ENCODE assay signal across 20 mouse cellular contexts in the genomic region with DNA sequence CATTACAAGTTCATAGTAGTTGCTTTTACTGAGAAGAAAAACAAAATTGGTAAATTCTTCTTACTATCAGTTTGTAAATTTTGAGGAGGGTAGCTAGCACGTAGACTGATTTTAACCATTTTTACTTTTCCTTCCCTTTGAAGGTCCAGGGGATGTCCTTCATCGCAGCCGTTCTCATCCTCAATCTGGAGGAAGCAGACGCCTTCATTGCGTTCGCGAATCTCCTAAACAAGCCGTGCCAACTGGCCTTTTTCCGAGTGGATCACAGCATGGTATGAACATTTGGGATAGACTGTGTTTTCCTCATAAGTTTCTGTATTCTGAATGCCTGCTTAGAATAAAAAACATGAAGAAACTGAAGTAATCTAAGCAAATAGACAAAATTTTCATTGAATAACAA. TPM values are rescaled to one million over a fixed set of nuclear protein-coding genes. Genes with fewer than 3 reads are reported as not detected.
DNase-seq lines count a peak whose midpoint lies in the region; ATAC-seq lines count a peak whose summit lies in the region.
"Had no signal": no experiment of that assay in that cellular context is flagged by ENCODE, and none has a peak within 500 bp of the region (broad histone marks: within the 10 kb centered on the region; RNA-seq: fewer than 3 reads in every experiment).

No protein-coding gene starts in this region.

- no peak overlapping the region for H3K9ac ChIP-seq in liver, embryonic 11.5 days (ENCODE audit: low read depth, low read length)
- H3K9ac ChIP-seq: embryonic facial prominence, embryonic 12.5 days; forebrain, embryonic 15.5 days; heart, embryonic 12.5 days; hindbrain, embryonic 14.5 days; intestine, embryonic 15.5 days had no signal

- H3K9me3 ChIP-seq in liver, embryonic 11.5 days (ENCODE audit: control insufficient read depth, low read length): no peaks in the 10 kb centered on the region
- H3K9me3 ChIP-seq: embryonic facial prominence, embryonic 12.5 days; forebrain, embryonic 15.5 days; G1E; heart, embryonic 12.5 days; hindbrain, embryonic 10.5 days; intestine, embryonic 15.5 days had no signal

- no peak overlapping the region for H3K4me2 ChIP-seq in liver, embryonic 11.5 days
- H3K4me2 ChIP-seq: embryonic facial prominence, embryonic 12.5 days; forebrain, embryonic 15.5 days; heart, embryonic 12.5 days; hindbrain, embryonic 14.5 days; intestine, embryonic 15.5 days had no signal

- no peaks in the 10 kb centered on the region for H3K27me3 ChIP-seq in liver, embryonic 11.5 days (replicated peaks; ENCODE audit: control insufficient read depth, insufficient read depth, low read length)
- H3K27me3 ChIP-seq: embryonic facial prominence, embryonic 12.5 days; forebrain, embryonic 15.5 days; heart, embryonic 12.5 days; intestine, embryonic 15.5 days had no signal

- no peak overlapping the region for H3K27ac ChIP-seq in liver, embryonic 11.5 days (ENCODE audit: low read depth, low read length)
- H3K27ac ChIP-seq: embryonic facial prominence, embryonic 12.5 days; forebrain, embryonic 15.5 days; hindbrain, embryonic 10.5 days; hindbrain, embryonic 14.5 days; intestine, embryonic 15.5 days had no signal

- H3K36me3 ChIP-seq in liver, embryonic 11.5 days (ENCODE audit: control insufficient read depth, insufficient read depth, low read length): no peaks in the 10 kb centered on the region
- H3K36me3 ChIP-seq: intestine, embryonic 15.5 days had no signal

- no peak overlapping the region for H3K4me3 ChIP-seq in liver, embryonic 11.5 days (ENCODE audit: low read depth, low read length)
- H3K4me3 ChIP-seq: embryonic facial prominence, embryonic 12.5 days; forebrain, embryonic 15.5 days; heart, embryonic 12.5 days; hindbrain, embryonic 10.5 days; intestine, embryonic 15.5 days had no signal

- peak; percentile 35 to 41 for DNase-seq in cerebellum, adult 18-20 months
- DNase-seq in cerebellum, postnatal 10 days: peak; percentile 43 to 69
- DNase-seq in cerebellum, postnatal 4 days (ENCODE audit: low spot score in 2 of 2): no peak
- peak; percentile 36 for DNase-seq in right cerebral cortex, postnatal 4 days
- DNase-seq in right cerebral cortex, adult 18-20 months: no peak
- DNase-seq in liver, embryonic 11.5 days (ENCODE audit: low spot score): no peak
- DNase-seq: adrenal gland, adult 8-10 months; adrenal gland, postnatal 36 days; B cell, adult 2 months; gastrocnemius, postnatal 10 days; kidney, adult 18-20 months had no signal

- ATAC-seq in cerebellum, adult (ENCODE audit: insufficient number of reproducible peaks, low FRiP score, low TSS enrichment): no peak
- ATAC-seq in liver, embryonic 11.5 days (replicated peaks; ENCODE audit: low FRiP score): no peak
- ATAC-seq: CD4-positive, CD25-positive, alpha-beta regulatory T cell, adult 4 months; forebrain, embryonic 15.5 days; intestine, embryonic 15.5 days had no signal

- no peaks in the 10 kb centered on the region for H3K4me1 ChIP-seq in liver, embryonic 11.5 days (replicated peaks; ENCODE audit: control insufficient read depth, insufficient read depth, low read length)
- H3K4me1 ChIP-seq: embryonic facial prominence, embryonic 12.5 days; forebrain, embryonic 15.5 days; heart, embryonic 12.5 days; hindbrain, embryonic 10.5 days; intestine, embryonic 15.5 days had no signal

- 91% methylated on average over 9 of the region's 9 CpGs for WGBS in liver, embryonic 11.5 days

RNA-seq across cellular contexts. Expression of a gene that starts 16.9 kb away (rescaled TPM):
- 81.7 and 82.0 TPM in 2 replicates for polyA plus RNA-seq in liver, embryonic 11.5 days (2014; fragmentation: Nextera tagmentation; extraction: Ambion mirVana)

Comparison
In these comparisons a context has a peak if more than half of its experiments do, and no peak if none do; other contexts are left out.
1. DNase-seq: peak in cerebellum, adult 18-20 months (2 of 2), cerebellum, postnatal 10 days (2 of 2) and right cerebral cortex, postnatal 4 days (single experiment); none in cerebellum, postnatal 4 days (0 of 2), right cerebral cortex, adult 18-20 months (single experiment) and liver, embryonic 11.5 days (single experiment).